Mouse (Mus musculus) heart, postnatal 0 days (tissue): ENCODE results near the gene Ss18l2.

ENCODE experiments used
- CTCF ChIP-seq: IDR thresholded peaks from 2 replicates; pipeline ENCODE4 v1.5.1; 2016; ENCODE audit warnings: antibody characterized with exemption, control low read depth, low read depth
- EP300 ChIP-seq: IDR thresholded peaks from 2 replicates; pipeline ENCODE4 v1.6.1; 2016; ENCODE audit warnings: antibody characterized with exemption, low read depth

DNA sequence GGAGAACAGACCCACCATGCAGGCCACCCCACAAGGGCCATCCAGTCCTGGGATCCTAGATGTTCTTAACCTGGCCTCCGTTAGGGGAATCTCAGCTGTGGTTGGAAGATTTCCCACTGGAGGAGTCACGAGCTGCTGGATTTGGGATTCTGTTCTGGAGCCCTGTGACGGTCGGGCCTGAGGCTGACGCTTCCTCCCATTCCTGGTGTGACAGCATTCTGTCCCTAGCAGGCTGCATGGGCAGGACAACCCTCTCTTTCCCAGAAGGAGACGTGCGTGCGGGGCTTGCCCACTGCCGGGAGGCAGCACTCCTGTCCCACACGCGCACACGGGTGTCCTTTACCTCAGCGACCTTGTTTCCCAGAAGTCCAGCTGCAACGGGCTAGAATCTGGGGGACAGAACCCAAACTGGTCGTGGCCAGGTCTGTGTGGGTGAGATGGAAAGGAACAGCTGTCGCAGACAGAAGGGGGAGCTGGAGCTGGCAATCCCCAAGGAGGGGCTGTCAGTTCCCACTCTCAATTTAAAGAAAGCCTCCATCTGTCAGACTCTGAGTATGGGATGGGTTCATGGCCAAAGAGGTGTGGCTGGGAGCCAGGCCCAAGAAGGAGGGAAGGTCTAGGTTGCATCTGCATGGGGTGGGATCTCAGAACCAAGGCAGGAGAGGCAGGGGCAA, 43.0 kb upstream of the Ss18l2 start:
- TF ChIP-seq CTCF: no peak
- no peak for TF ChIP-seq EP300
